Mouse (Mus musculus): Measurements from ENCODE around the gene Ttc38. TPM values are rescaled to one million over a fixed set of nuclear protein-coding genes. Genes with fewer than 3 reads are reported as not detected.
A peak's percentile ranks its signal among the peaks of the same experiment; 100 is the strongest.

The Ttc38 gene
- polyA plus RNA-seq, 1 experiment from 2014 or later, result 3.6 TPM

DNA sequence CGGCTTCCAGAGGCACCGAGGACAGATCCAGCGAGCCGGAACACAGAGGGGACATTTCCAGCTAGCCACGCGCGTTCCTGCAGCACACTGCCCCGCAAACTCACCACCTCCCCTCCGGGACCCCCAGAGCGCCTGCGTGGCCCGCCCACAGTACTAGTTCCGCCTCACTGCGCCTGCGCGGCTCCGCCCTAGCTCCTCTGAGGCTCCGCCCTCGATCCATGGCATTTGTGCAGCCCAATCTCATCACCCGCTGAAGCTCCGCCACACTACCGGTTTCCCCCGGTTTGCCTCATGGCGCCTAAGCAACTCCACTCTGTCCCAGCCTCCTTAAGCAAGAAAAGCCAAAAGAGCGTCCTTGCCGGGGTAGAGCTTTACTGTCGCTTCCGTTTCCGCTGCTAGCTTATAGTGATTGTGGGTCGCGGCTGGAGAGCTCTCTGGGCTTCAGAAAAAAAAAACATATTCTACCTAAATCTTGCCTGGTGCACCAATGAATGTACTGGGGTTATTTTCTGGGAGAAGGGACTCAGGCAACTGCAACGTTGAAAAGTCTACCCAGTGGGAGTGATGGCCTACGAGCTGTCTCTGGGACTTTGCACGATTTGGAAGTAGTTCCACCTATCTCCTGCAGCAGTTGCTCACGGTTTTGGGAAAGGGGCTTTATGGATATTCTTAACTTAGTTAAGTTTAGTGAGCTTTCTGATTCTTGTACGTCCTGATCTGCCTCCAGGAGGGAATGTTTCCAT is 20.4 kb upstream of the Ttc38 start, which contains the start of gene Cdpf1:
Gene Cdpf1, minus strand, starts transcription at position 163 of the 743 bp plus-strand sequence.
- Histone ChIP-seq H3K4me1 (replicated peaks; ENCODE audit: control insufficient read depth, insufficient read depth, low read length) (peaks cover 13% of the 10 kb centered on the region), H3K36me3 (ENCODE audit: control insufficient read depth, insufficient read depth) (no peaks in the 10 kb centered on the region), H3K4me2 (ENCODE audit: low read length) (peak within 1 kb of the TSS; percentile 90), H3K4me3 (replicated peaks; ENCODE audit: low read length) (peak within 1 kb of the TSS; percentile 74), H3K27me3 (replicated peaks; ENCODE audit: control insufficient read depth, insufficient read depth, low read length) (no peaks in the 10 kb centered on the region; the same call in 1 of the 2 replicates), H3K9ac (replicated peaks; ENCODE audit: low read depth, low read length) (peak within 1 kb of the TSS; percentile 79), H3K9me3 (ENCODE audit: control insufficient read depth, low read length) (no peaks in the 10 kb centered on the region), H3K27ac (ENCODE audit: low read length) (peak within 1 kb of the TSS; percentile 95)
- peak; percentile 96 for ATAC-seq
- 3% methylated on average over 36 of the region's 36 CpGs for WGBS

GRCm38 (mm10) chr15:85813428-85813827 is 18.7 kb upstream of the Ttc38 start:
- no peak overlapping the region for H3K4me2 ChIP-seq (ENCODE audit: low read length)
- no peak overlapping the region for H3K27ac ChIP-seq (ENCODE audit: low read length)
- no peaks in the 10 kb centered on the region; the same call in 1 of the 2 replicates for H3K27me3 ChIP-seq (replicated peaks; ENCODE audit: control insufficient read depth, insufficient read depth, low read length)
- no peaks in the 10 kb centered on the region for H3K36me3 ChIP-seq (ENCODE audit: control insufficient read depth, insufficient read depth)
- 67% methylated on average over 10 of the region's 10 CpGs for WGBS
- H3K9ac ChIP-seq (replicated peaks; ENCODE audit: low read depth, low read length), result no peak overlapping the region
- no peak for ATAC-seq
- no peak overlapping the region for H3K4me3 ChIP-seq (replicated peaks; ENCODE audit: low read length)
- H3K9me3 ChIP-seq (ENCODE audit: control insufficient read depth, low read length), result peaks cover 3% of the 10 kb centered on the region; the same call in 1 of the 2 replicates
- peaks cover 13% of the 10 kb centered on the region for H3K4me1 ChIP-seq (replicated peaks; ENCODE audit: control insufficient read depth, insufficient read depth, low read length)

GRCm38 (mm10) chr15:85821203-85822010 is 10.7 kb upstream of the Ttc38 start, which contains the start of gene Pkdrej:
Pkdrej (minus strand) TSS chr15:85821734.
- Histone ChIP-seq H3K4me1 (replicated peaks; ENCODE audit: control insufficient read depth, insufficient read depth, low read length) (peaks cover 5% of the 10 kb centered on the region; the same call in 1 of the 2 replicates), H3K9me3 (ENCODE audit: control insufficient read depth, low read length) (peaks cover 5% of the 10 kb centered on the region; the same call in 1 of the 2 replicates), H3K27ac (ENCODE audit: low read length) (no peak within 1 kb of the TSS), H3K4me3 (replicated peaks; ENCODE audit: low read length) (peak within 1 kb of the TSS; percentile 46), H3K27me3 (replicated peaks; ENCODE audit: control insufficient read depth, insufficient read depth, low read length) (peaks cover 8% of the 10 kb centered on the region), H3K9ac (replicated peaks; ENCODE audit: low read depth, low read length) (peak within 1 kb of the TSS; percentile 59), H3K36me3 (ENCODE audit: control insufficient read depth, insufficient read depth) (no peaks in the 10 kb centered on the region), H3K4me2 (ENCODE audit: low read length) (peak within 1 kb of the TSS; percentile 89)
- ATAC-seq, result peak; percentile 38; the same call in 1 of the 2 replicates
- WGBS, result 2% methylated on average over 65 of the region's 65 CpGs

GRCm38 (mm10) chr15:85822011-85822359 is 10.1 kb upstream of the Ttc38 start:
- Histone ChIP-seq H3K9ac (replicated peaks; ENCODE audit: low read depth, low read length) (peak overlapping the region; percentile 59), H3K4me1 (replicated peaks; ENCODE audit: control insufficient read depth, insufficient read depth, low read length) (peaks cover 5% of the 10 kb centered on the region; the same call in 1 of the 2 replicates), H3K36me3 (ENCODE audit: control insufficient read depth, insufficient read depth) (no peaks in the 10 kb centered on the region), H3K27me3 (replicated peaks; ENCODE audit: control insufficient read depth, insufficient read depth, low read length) (peaks cover 8% of the 10 kb centered on the region), H3K9me3 (ENCODE audit: control insufficient read depth, low read length) (peaks cover 5% of the 10 kb centered on the region; the same call in 1 of the 2 replicates), H3K4me2 (ENCODE audit: low read length) (peak overlapping the region; percentile 89), H3K27ac (ENCODE audit: low read length) (no peak overlapping the region), H3K4me3 (replicated peaks; ENCODE audit: low read length) (peak overlapping the region; percentile 46)
- no peak for ATAC-seq
- 7% methylated on average over 4 of the region's 4 CpGs for WGBS

DNA sequence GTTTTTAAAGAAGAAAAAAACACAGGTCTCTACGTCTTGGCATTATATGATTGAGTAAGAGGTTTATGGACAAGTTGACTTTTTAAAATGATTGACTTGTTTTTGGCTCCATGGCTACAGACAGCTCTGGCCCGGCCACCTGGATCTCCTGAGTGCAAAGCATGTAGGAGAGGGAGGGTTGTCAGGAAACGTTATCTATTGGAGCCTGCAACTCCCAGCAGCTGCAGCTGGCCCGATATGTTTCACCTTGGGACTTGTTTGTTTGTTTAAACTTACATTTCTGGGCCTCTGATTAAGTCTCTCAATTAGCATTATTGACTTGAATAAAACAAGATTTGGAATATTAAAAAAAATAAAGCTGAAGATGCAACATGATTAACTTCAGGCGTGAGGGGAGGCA is 5.4 kb upstream of the Ttc38 start:
- no peak overlapping the region for H3K27ac ChIP-seq (ENCODE audit: low read length)
- no peaks in the 10 kb centered on the region for H3K9me3 ChIP-seq (ENCODE audit: control insufficient read depth, low read length)
- no peaks in the 10 kb centered on the region for H3K36me3 ChIP-seq (ENCODE audit: control insufficient read depth, insufficient read depth)
- no peaks in the 10 kb centered on the region; the same call in 1 of the 2 replicates for H3K27me3 ChIP-seq (replicated peaks; ENCODE audit: control insufficient read depth, insufficient read depth, low read length)
- peaks cover 3% of the 10 kb centered on the region; the same call in 1 of the 2 replicates for H3K4me1 ChIP-seq (replicated peaks; ENCODE audit: control insufficient read depth, insufficient read depth, low read length)
- no peak overlapping the region for H3K9ac ChIP-seq (replicated peaks; ENCODE audit: low read depth, low read length)
- 83% methylated on average over 5 of the region's 5 CpGs for WGBS
- no peak overlapping the region for H3K4me3 ChIP-seq (replicated peaks; ENCODE audit: low read length)
- H3K4me2 ChIP-seq (ENCODE audit: low read length), result no peak overlapping the region
- no peak for ATAC-seq

- Histone ChIP-seq H3K36me3 (ENCODE audit: control insufficient read depth, insufficient read depth) (no peaks in the 10 kb centered on the region), H3K27ac (ENCODE audit: low read length) (no peak overlapping the region), H3K27me3 (replicated peaks; ENCODE audit: control insufficient read depth, insufficient read depth, low read length) (no peaks in the 10 kb centered on the region), H3K4me2 (ENCODE audit: low read length) (no peak overlapping the region), H3K9ac (replicated peaks; ENCODE audit: low read depth, low read length) (no peak overlapping the region), H3K4me3 (replicated peaks; ENCODE audit: low read length) (no peak overlapping the region), H3K9me3 (ENCODE audit: control insufficient read depth, low read length) (no peaks in the 10 kb centered on the region), H3K4me1 (replicated peaks; ENCODE audit: control insufficient read depth, insufficient read depth, low read length) (peaks cover 10% of the 10 kb centered on the region; the same call in 1 of the 2 replicates)
- 83% methylated on average over 4 of the region's 4 CpGs for WGBS
- no peak for ATAC-seq
Measured at GRCm38 (mm10) chr15:85828071-85828470, 4.0 kb upstream of the Ttc38 start.

- WGBS, result 75% methylated on average over 5 of the region's 5 CpGs
- Histone ChIP-seq H3K4me2 (ENCODE audit: low read length) (no peak overlapping the region), H3K36me3 (ENCODE audit: control insufficient read depth, insufficient read depth) (no peaks in the 10 kb centered on the region), H3K9me3 (ENCODE audit: control insufficient read depth, low read length) (no peaks in the 10 kb centered on the region), H3K27me3 (replicated peaks; ENCODE audit: control insufficient read depth, insufficient read depth, low read length) (no peaks in the 10 kb centered on the region), H3K9ac (replicated peaks; ENCODE audit: low read depth, low read length) (no peak overlapping the region), H3K4me3 (replicated peaks; ENCODE audit: low read length) (no peak overlapping the region), H3K4me1 (replicated peaks; ENCODE audit: control insufficient read depth, insufficient read depth, low read length) (peaks cover 10% of the 10 kb centered on the region; the same call in 1 of the 2 replicates), H3K27ac (ENCODE audit: low read length) (no peak overlapping the region)
- ATAC-seq, result no peak
Measured at GRCm38 (mm10) chr15:85829470-85829869, 2.6 kb upstream of the Ttc38 start.

DNA sequence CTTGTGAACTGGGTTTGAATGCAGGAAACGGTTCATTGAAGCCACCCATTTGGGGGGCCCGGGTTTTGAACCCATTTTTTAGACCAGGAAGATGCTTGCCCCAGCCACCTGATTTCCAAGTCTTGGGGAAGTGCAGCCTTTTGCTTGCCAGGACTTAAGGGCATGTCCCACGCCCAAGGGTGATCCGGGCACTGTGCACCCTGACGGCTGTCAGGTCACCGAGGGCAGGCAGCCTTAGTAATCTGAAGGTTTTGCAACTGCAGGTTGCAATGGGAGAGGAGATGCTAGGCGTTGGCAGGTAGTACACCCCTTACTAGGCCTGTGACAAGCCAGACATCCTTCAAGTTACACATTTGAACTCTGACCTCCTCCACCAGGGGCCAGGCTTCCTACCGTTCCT is 493 bp downstream of the Ttc38 start:
- Histone ChIP-seq H3K27ac (ENCODE audit: low read length) (no peak overlapping the region), H3K4me2 (ENCODE audit: low read length) (peak overlapping the region; percentile 72), H3K4me1 (replicated peaks; ENCODE audit: control insufficient read depth, insufficient read depth, low read length) (peaks cover 10% of the 10 kb centered on the region; the same call in 1 of the 2 replicates), H3K4me3 (replicated peaks; ENCODE audit: low read length) (peak overlapping the region; percentile 57), H3K27me3 (replicated peaks; ENCODE audit: control insufficient read depth, insufficient read depth, low read length) (no peaks in the 10 kb centered on the region), H3K9ac (replicated peaks; ENCODE audit: low read depth, low read length) (peak overlapping the region; percentile 67), H3K9me3 (ENCODE audit: control insufficient read depth, low read length) (no peaks in the 10 kb centered on the region), H3K36me3 (ENCODE audit: control insufficient read depth, insufficient read depth) (no peaks in the 10 kb centered on the region)
- 54% methylated on average over 8 of the region's 8 CpGs for WGBS
- no peak for ATAC-seq

DNA sequence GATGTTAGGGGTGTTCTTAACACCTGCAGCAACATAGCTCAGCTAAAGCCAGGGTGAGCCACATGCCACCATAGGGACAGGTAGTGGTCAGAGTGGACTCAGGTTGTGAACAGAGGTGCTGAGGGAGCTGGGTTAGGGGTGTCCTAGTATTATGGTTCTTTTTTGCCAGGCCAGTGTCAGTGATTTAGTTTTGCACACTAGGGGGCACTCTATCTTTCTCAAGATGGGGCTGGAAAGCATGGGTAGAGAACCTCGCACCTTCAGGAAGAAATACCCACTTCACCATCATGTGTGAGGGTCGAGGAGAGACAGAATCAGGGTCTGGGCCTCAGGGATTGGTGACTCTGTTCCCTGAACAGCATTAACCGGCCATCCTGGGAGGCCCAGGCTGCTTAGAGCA is 3.2 kb downstream of the Ttc38 start:
- H3K9me3 ChIP-seq (ENCODE audit: control insufficient read depth, low read length), result no peaks in the 10 kb centered on the region
- no peak overlapping the region for H3K27ac ChIP-seq (ENCODE audit: low read length)
- H3K9ac ChIP-seq (replicated peaks; ENCODE audit: low read depth, low read length), result no peak overlapping the region
- no peak for ATAC-seq
- no peak overlapping the region for H3K4me3 ChIP-seq (replicated peaks; ENCODE audit: low read length)
- no peaks in the 10 kb centered on the region for H3K36me3 ChIP-seq (ENCODE audit: control insufficient read depth, insufficient read depth)
- H3K4me1 ChIP-seq (replicated peaks; ENCODE audit: control insufficient read depth, insufficient read depth, low read length), result peaks cover 10% of the 10 kb centered on the region; the same call in 1 of the 2 replicates
- H3K27me3 ChIP-seq (replicated peaks; ENCODE audit: control insufficient read depth, insufficient read depth, low read length), result no peaks in the 10 kb centered on the region
- 68% methylated on average over 3 of the region's 3 CpGs for WGBS
- H3K4me2 ChIP-seq (ENCODE audit: low read length), result no peak overlapping the region

All from forebrain, embryonic 16.5 days (tissue).